Mouse (Mus musculus) embryonic facial prominence, embryonic 14.5 days (tissue): ENCODE measurements around the gene Paqr5. TPM values are rescaled to one million over a fixed set of nuclear protein-coding genes. Genes with fewer than 3 reads are reported as not detected.
A peak's percentile ranks its signal among the peaks of the same experiment; 100 is the strongest.

Experiments
- ATAC-seq: fragments of 200-750 bp; cut with Nextera tagmentation; 2 replicates; pipeline ENCODE4 v1.8.0; 2017; ENCODE audit warnings: low read depth, moderate number of reproducible peaks, moderate TSS enrichment
- DNase-seq: peaks from one replicate; pipeline ENCODE4 v3.0.0-alpha.2; 2015; ENCODE audit warnings: low spot score
- H3K27ac ChIP-seq: fragments of 300-500 bp; sonication (generic); replicated peaks from 2 replicates; pipeline ENCODE4 v1.5.1; 2014; ENCODE audit warnings: low read depth, mild to moderate bottlenecking, low read length, moderate library complexity
- H3K27me3 ChIP-seq: fragments of 300-500 bp; sonication (generic); replicated peaks from 2 replicates; pipeline ENCODE4 v1.6.1; 2014; ENCODE audit warnings: low read length; ENCODE audit not compliant: control insufficient read depth, insufficient read depth
- H3K36me3 ChIP-seq: fragments of 300-500 bp; sonication (generic); 2 replicates; pipeline ENCODE4 v1.6.1; 2014; ENCODE audit warnings: low read length, mixed read lengths; ENCODE audit not compliant: control insufficient read depth, insufficient read depth
- H3K4me1 ChIP-seq: fragments of 300-500 bp; sonication (generic); 2 replicates; pipeline ENCODE4 v1.6.1; 2014; ENCODE audit warnings: antibody characterized with exemption, low read length; ENCODE audit not compliant: control insufficient read depth, insufficient read depth
- H3K4me2 ChIP-seq: fragments of 300-500 bp; sonication (generic); 2 replicates; pipeline ENCODE4 v1.6.1; 2014; ENCODE audit warnings: low read depth, mild to moderate bottlenecking, low read length, moderate library complexity, mixed read lengths
- H3K4me3 ChIP-seq: fragments of 300-500 bp; sonication (generic); 2 replicates; pipeline ENCODE4 v1.5.1; 2014; ENCODE audit warnings: low read depth, mild to moderate bottlenecking, low read length
- H3K9ac ChIP-seq: fragments of 300-500 bp; sonication (generic); 2 replicates; pipeline ENCODE4 v1.6.1; 2014; ENCODE audit warnings: low read depth, mild to moderate bottlenecking, low read length, moderate library complexity, mixed read lengths
- H3K9me3 ChIP-seq: fragments of 300-500 bp; sonication (generic); 2 replicates; pipeline ENCODE4 v1.6.1; 2016; ENCODE audit warnings: low read length; ENCODE audit not compliant: control insufficient read depth
- WGBS: fragments of 180-500 bp; shearing (Covaris S2); extraction: QIAGEN DNeasy Blood & Tissue Kit; methylation state at CpG from one replicate; pipeline ENCODE4 v1.1.7; 2014; 5-methylcytosine and 5-hydroxymethylcytosine counted together
- polyA plus RNA-seq: library from polyadenylated mRNA; unstranded; fragments of >200 nt; fragmentation: Nextera tagmentation; extraction: Ambion mirVana; gene quantifications from 2 replicates; pipeline ENCODE4 v1.2.1, GENCODE M21; 2014

The Paqr5 gene
- polyA plus RNA-seq, 1 experiment from 2014 or later = 7.4 TPM

DNA sequence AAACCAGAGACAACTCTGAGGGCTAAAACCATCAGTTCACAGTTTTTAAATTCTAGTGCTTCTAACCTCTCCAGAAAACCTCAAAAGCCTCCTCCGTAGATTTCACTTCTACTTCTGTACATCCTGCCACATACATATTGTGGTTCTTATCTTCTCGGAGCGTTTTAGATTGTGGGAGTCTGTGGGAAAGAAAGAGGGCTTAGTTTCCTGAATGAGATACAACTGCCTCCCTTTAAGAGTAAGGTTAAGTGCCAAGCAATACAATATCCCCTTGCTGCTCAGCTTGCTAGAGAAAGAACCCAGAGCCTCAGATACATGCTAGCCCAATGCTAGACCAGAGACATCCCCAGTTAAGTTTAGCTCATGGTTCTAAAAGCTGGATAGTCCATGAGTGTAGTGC lies 94.6 kb downstream of the Paqr5 start:
- Histone ChIP-seq H3K4me3 (no peak overlapping the region), H3K27me3 (no peaks in the 10 kb centered on the region), H3K4me1 (no peaks in the 10 kb centered on the region), H3K36me3 (peaks cover 85% of the 10 kb centered on the region), H3K9me3 (no peaks in the 10 kb centered on the region), H3K4me2 (no peak overlapping the region), H3K27ac (no peak overlapping the region), H3K9ac (no peak overlapping the region)
- ATAC-seq (no peak), DNase-seq (no peak)
- 87% methylated on average over 3 of the region's 3 CpGs for WGBS

DNA sequence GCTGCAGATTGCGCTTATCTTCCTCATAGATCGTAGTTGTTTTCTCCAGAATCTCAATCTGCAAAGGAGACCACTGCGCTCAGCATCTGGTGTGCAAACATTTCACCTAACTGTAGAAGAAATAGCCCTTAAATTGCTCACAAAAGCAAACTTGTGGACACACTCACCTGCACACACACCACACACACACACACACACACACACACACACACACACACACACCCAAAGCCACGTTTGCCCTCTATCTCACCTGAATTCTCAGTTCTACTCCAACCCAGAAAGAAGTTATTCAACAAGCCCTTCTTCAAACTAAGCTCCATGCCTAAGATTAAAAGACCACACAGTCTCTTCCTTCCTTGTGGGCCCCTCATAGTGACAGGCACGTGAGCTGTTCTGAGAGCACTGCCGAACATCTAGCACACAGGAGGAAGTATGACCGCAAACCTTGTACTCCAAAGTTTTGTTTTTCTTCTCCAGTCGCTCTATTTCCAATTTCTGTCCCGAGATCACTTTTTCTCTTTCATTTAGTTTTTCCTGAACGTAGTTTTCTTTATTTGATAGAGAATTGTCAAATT lies 101.5 kb downstream of the Paqr5 start:
- Histone ChIP-seq H3K36me3 (peaks cover 93% of the 10 kb centered on the region), H3K9ac (no peak overlapping the region)
- 92% methylated on average over 10 of the region's 10 CpGs for WGBS

GRCm38 (mm10) chr9:61920331-61920730 lies 106.3 kb downstream of the Paqr5 start:
- WGBS = 91% methylated on average over 6 of the region's 6 CpGs
- ATAC-seq = no peak
- H3K9ac ChIP-seq = no peak overlapping the region

More for the DNA sequence above, 101.5 kb downstream of the Paqr5 start:
- no peak overlapping the region for H3K4me3 ChIP-seq
- DNase-seq = no peak
- ATAC-seq = no peak
- no peak overlapping the region for H3K27ac ChIP-seq
- H3K4me1 ChIP-seq = no peaks in the 10 kb centered on the region
- H3K27me3 ChIP-seq = no peaks in the 10 kb centered on the region
- H3K9me3 ChIP-seq = no peaks in the 10 kb centered on the region
- H3K4me2 ChIP-seq = no peak overlapping the region

GRCm38 (mm10) chr9:61919464-61919863 lies 107.2 kb downstream of the Paqr5 start:
- no peak overlapping the region for H3K4me3 ChIP-seq
- no peak overlapping the region for H3K9ac ChIP-seq
- no peak for ATAC-seq
- H3K9me3 ChIP-seq = no peaks in the 10 kb centered on the region
- H3K4me2 ChIP-seq = no peak overlapping the region
- no peak for DNase-seq
- WGBS = 93% methylated on average over 5 of the region's 5 CpGs
- H3K4me1 ChIP-seq = no peaks in the 10 kb centered on the region
- H3K27ac ChIP-seq = no peak overlapping the region
- no peaks in the 10 kb centered on the region for H3K27me3 ChIP-seq
- H3K36me3 ChIP-seq = peaks cover 69% of the 10 kb centered on the region

More at GRCm38 (mm10) chr9:61920331-61920730, 106.3 kb downstream of the Paqr5 start:
- Histone ChIP-seq H3K4me2 (no peak overlapping the region), H3K4me3 (no peak overlapping the region), H3K9me3 (no peaks in the 10 kb centered on the region), H3K4me1 (no peaks in the 10 kb centered on the region), H3K36me3 (peaks cover 78% of the 10 kb centered on the region), H3K27me3 (no peaks in the 10 kb centered on the region), H3K27ac (no peak overlapping the region)
- DNase-seq = no peak

- H3K27ac ChIP-seq = no peak overlapping the region
- no peak overlapping the region for H3K4me3 ChIP-seq
- no peak overlapping the region for H3K4me2 ChIP-seq
- DNase-seq (no peak), ATAC-seq (no peak)
- 80% methylated on average over 6 of the region's 6 CpGs for WGBS
- peaks cover 8% of the 10 kb centered on the region for H3K4me1 ChIP-seq
- peaks cover 66% of the 10 kb centered on the region for H3K36me3 ChIP-seq
- H3K27me3 ChIP-seq = no peaks in the 10 kb centered on the region
- no peaks in the 10 kb centered on the region for H3K9me3 ChIP-seq
- no peak overlapping the region for H3K9ac ChIP-seq
These were observed 109.2 kb downstream of the Paqr5 start for GRCm38 (mm10) chr9:61917436-61917835.

DNA sequence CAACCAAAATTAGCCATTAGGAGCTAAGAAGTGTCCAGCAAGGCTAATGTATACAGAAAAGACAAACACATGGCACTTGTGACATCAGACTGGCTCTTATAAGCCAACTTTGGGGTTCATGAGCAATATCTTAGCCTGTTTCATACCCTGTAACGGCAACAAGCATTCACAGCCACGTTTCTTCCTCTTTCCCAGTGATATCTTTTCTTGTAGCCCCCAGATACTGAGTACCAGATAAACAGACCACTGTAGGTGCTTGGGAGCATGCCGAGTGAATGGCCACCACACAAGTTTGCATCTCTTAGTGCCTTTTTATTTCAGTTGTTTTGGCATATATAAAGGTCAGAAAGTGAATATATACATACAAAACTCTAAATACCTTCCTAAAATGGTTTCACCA lies 109.7 kb downstream of the Paqr5 start:
- H3K4me2 ChIP-seq = no peak overlapping the region
- no peak overlapping the region for H3K27ac ChIP-seq
- H3K4me1 ChIP-seq = peaks cover 8% of the 10 kb centered on the region
- peaks cover 66% of the 10 kb centered on the region for H3K36me3 ChIP-seq
- WGBS = 87% methylated on average over 3 of the region's 3 CpGs
- ATAC-seq (no peak), DNase-seq (no peak)
- H3K9me3 ChIP-seq = no peaks in the 10 kb centered on the region
- no peak overlapping the region for H3K9ac ChIP-seq
- H3K27me3 ChIP-seq = no peaks in the 10 kb centered on the region
- H3K4me3 ChIP-seq = no peak overlapping the region

DNA sequence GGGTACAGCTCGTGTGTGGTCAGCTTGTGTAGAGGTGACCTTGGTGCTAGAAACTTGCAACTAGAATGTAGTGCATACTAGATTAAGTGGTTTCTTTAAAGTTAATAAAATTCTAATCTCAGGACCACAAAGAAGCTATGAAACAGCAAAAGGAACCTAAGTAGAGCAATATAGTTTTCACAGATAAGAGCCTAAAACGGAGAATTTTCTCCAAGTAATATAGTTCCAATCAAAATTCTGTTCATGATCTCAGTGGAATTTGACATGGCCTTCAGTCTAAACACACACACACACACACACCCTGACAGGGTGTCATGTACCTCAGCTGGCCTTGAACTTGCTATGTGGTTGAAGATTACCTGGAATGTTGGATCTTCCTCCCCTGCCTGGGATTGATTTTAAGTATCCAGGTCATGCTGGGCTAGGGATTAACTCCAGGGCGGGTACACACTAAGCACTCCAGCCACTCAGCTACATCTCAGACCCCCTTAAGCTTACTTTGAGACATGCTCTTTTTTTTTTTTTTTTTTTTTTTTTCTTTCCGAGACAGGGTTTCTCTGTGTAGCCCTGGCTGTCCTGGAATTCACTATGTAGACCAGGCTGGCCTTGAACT lies 111.2 kb downstream of the Paqr5 start:
- Histone ChIP-seq H3K4me1 (peaks cover 8% of the 10 kb centered on the region), H3K4me3 (peak overlapping the region; percentile 92), H3K9me3 (no peaks in the 10 kb centered on the region), H3K27me3 (no peaks in the 10 kb centered on the region), H3K9ac (peak overlapping the region; percentile 92), H3K4me2 (peak overlapping the region; percentile 85), H3K36me3 (peaks cover 59% of the 10 kb centered on the region), H3K27ac (peak overlapping the region; percentile 94; the same call in 1 of the 2 replicates)
- ATAC-seq (no peak), DNase-seq (no peak)
- 40% methylated on average over 4 of the region's 4 CpGs for WGBS

- Histone ChIP-seq H3K4me2 (peak overlapping the region; percentile 85), H3K36me3 (peaks cover 53% of the 10 kb centered on the region), H3K27me3 (no peaks in the 10 kb centered on the region), H3K27ac (peak overlapping the region; percentile 94), H3K4me1 (peaks cover 8% of the 10 kb centered on the region), H3K9me3 (no peaks in the 10 kb centered on the region), H3K9ac (peak overlapping the region; percentile 92), H3K4me3 (peak overlapping the region; percentile 92)
- 4% methylated on average over 13 of the region's 13 CpGs for WGBS
- ATAC-seq = no peak
- no peak for DNase-seq
These were observed 111.7 kb downstream of the Paqr5 start for GRCm38 (mm10) chr9:61914917-61915300.
